Mouse (Mus musculus): ENCODE data around the gene Nup188. TPM values are rescaled to one million over a fixed set of nuclear protein-coding genes. Genes with fewer than 3 reads are reported as not detected.

The Nup188 gene
- total RNA-seq, 1 experiment from 2014 or later: 18.9 TPM

GRCm38 (mm10) chr2:30325296-30325695 lies 39.1 kb downstream of the Nup188 start:
- no peak for ATAC-seq (replicated peaks in 1 of 2; ENCODE audit: insufficient read depth in 1 of 2, low FRiP score in 2 of 2, low TSS enrichment in 1 of 2, low read depth in 1 of 2, poor library complexity in 2 of 2, severe bottlenecking in 2 of 2)

GRCm38 (mm10) chr2:30327276-30327675 lies 41.1 kb downstream of the Nup188 start:
- ATAC-seq (replicated peaks in 1 of 2; ENCODE audit: insufficient read depth in 1 of 2, low FRiP score in 2 of 2, low TSS enrichment in 1 of 2, low read depth in 1 of 2, poor library complexity in 2 of 2, severe bottlenecking in 2 of 2): no peak

- ATAC-seq (replicated peaks in 1 of 2; ENCODE audit: insufficient read depth in 1 of 2, low FRiP score in 2 of 2, low TSS enrichment in 1 of 2, low read depth in 1 of 2, poor library complexity in 2 of 2, severe bottlenecking in 2 of 2): no peak
Observed at GRCm38 (mm10) chr2:30328791-30329190, 42.6 kb downstream of the Nup188 start.

- ATAC-seq (replicated peaks in 1 of 2; ENCODE audit: insufficient read depth in 1 of 2, low FRiP score in 2 of 2, low TSS enrichment in 1 of 2, low read depth in 1 of 2, poor library complexity in 2 of 2, severe bottlenecking in 2 of 2): no peak
Observed at GRCm38 (mm10) chr2:30335324-30335723, 49.1 kb downstream of the Nup188 start.

- ATAC-seq (replicated peaks in 1 of 2; ENCODE audit: insufficient read depth in 1 of 2, low FRiP score in 2 of 2, low TSS enrichment in 1 of 2, low read depth in 1 of 2, poor library complexity in 2 of 2, severe bottlenecking in 2 of 2): no peak
Observed at GRCm38 (mm10) chr2:30336174-30336915, 50.1 kb downstream of the Nup188 start.

GRCm38 (mm10) chr2:30337179-30337578 lies 51.0 kb downstream of the Nup188 start:
- no peak for ATAC-seq (replicated peaks in 1 of 2; ENCODE audit: insufficient read depth in 1 of 2, low FRiP score in 2 of 2, low TSS enrichment in 1 of 2, low read depth in 1 of 2, poor library complexity in 2 of 2, severe bottlenecking in 2 of 2)

- no peak for ATAC-seq (replicated peaks in 1 of 2; ENCODE audit: insufficient read depth in 1 of 2, low FRiP score in 2 of 2, low TSS enrichment in 1 of 2, low read depth in 1 of 2, poor library complexity in 2 of 2, severe bottlenecking in 2 of 2)
Observed at GRCm38 (mm10) chr2:30342061-30342460, 55.9 kb downstream of the Nup188 start.

GRCm38 (mm10) chr2:30342544-30342943 lies 56.3 kb downstream of the Nup188 start:
- ATAC-seq (replicated peaks in 1 of 2; ENCODE audit: insufficient read depth in 1 of 2, low FRiP score in 2 of 2, low TSS enrichment in 1 of 2, low read depth in 1 of 2, poor library complexity in 2 of 2, severe bottlenecking in 2 of 2): no peak

GRCm38 (mm10) chr2:30343601-30344137 lies 57.5 kb downstream of the Nup188 start:
- ATAC-seq (replicated peaks in 1 of 2; ENCODE audit: insufficient read depth in 1 of 2, low FRiP score in 2 of 2, low TSS enrichment in 1 of 2, low read depth in 1 of 2, poor library complexity in 2 of 2, severe bottlenecking in 2 of 2): no peak

- ATAC-seq (replicated peaks in 1 of 2; ENCODE audit: insufficient read depth in 1 of 2, low FRiP score in 2 of 2, low TSS enrichment in 1 of 2, low read depth in 1 of 2, poor library complexity in 2 of 2, severe bottlenecking in 2 of 2): no peak
Observed at GRCm38 (mm10) chr2:30345971-30346676, 59.9 kb downstream of the Nup188 start.

- ATAC-seq (replicated peaks in 1 of 2; ENCODE audit: insufficient read depth in 1 of 2, low FRiP score in 2 of 2, low TSS enrichment in 1 of 2, low read depth in 1 of 2, poor library complexity in 2 of 2, severe bottlenecking in 2 of 2): no peak
Observed at GRCm38 (mm10) chr2:30349196-30349595, 63.0 kb downstream of the Nup188 start.

- ATAC-seq (replicated peaks in 1 of 2; ENCODE audit: insufficient read depth in 1 of 2, low FRiP score in 2 of 2, low TSS enrichment in 1 of 2, low read depth in 1 of 2, poor library complexity in 2 of 2, severe bottlenecking in 2 of 2): no peak; a peak in 1 of 4 replicates
Observed at GRCm38 (mm10) chr2:30351149-30351548, 65.0 kb downstream of the Nup188 start.

GRCm38 (mm10) chr2:30355861-30356260 lies 69.7 kb downstream of the Nup188 start:
- no peak for ATAC-seq (replicated peaks in 1 of 2; ENCODE audit: insufficient read depth in 1 of 2, low FRiP score in 2 of 2, low TSS enrichment in 1 of 2, low read depth in 1 of 2, poor library complexity in 2 of 2, severe bottlenecking in 2 of 2)

GRCm38 (mm10) chr2:30356266-30356665 lies 70.1 kb downstream of the Nup188 start:
- ATAC-seq (replicated peaks in 1 of 2; ENCODE audit: insufficient read depth in 1 of 2, low FRiP score in 2 of 2, low TSS enrichment in 1 of 2, low read depth in 1 of 2, poor library complexity in 2 of 2, severe bottlenecking in 2 of 2): no peak

GRCm38 (mm10) chr2:30356906-30357305 lies 70.7 kb downstream of the Nup188 start:
- ATAC-seq (replicated peaks in 1 of 2; ENCODE audit: insufficient read depth in 1 of 2, low FRiP score in 2 of 2, low TSS enrichment in 1 of 2, low read depth in 1 of 2, poor library complexity in 2 of 2, severe bottlenecking in 2 of 2): no peak

- no peak for ATAC-seq (replicated peaks in 1 of 2; ENCODE audit: insufficient read depth in 1 of 2, low FRiP score in 2 of 2, low TSS enrichment in 1 of 2, low read depth in 1 of 2, poor library complexity in 2 of 2, severe bottlenecking in 2 of 2)
Observed at GRCm38 (mm10) chr2:30357552-30358510, 71.6 kb downstream of the Nup188 start.

Measured in hematopoietic stem cell, adult 5-6 weeks (primary cell).